Mouse (Mus musculus) embryonic fibroblast, embryonic 13.5 days (primary cell): ENCODE measurements at regions not wholly inside any gene's neighbourhood (a gene's known extent, or its start where the extent isn't known, plus 50 kb on each side); places are given as distances from the start of the nearest gene placed in this dataset.

Experiments used
- CTCF ChIP-seq: IDR thresholded peaks from 2 replicates; pipeline ENCODE4 v1.5.1; 2011; ENCODE audit warnings: mild to moderate bottlenecking, control low read depth, low read length, moderate library complexity, borderline replicate concordance; ENCODE audit not compliant: insufficient read depth
- POLR2A ChIP-seq: IDR thresholded peaks from 2 replicates; pipeline ENCODE4 v1.6.1; 2011; ENCODE audit warnings: low read depth, mild to moderate bottlenecking, control low read depth, low read length, moderate library complexity

DNA sequence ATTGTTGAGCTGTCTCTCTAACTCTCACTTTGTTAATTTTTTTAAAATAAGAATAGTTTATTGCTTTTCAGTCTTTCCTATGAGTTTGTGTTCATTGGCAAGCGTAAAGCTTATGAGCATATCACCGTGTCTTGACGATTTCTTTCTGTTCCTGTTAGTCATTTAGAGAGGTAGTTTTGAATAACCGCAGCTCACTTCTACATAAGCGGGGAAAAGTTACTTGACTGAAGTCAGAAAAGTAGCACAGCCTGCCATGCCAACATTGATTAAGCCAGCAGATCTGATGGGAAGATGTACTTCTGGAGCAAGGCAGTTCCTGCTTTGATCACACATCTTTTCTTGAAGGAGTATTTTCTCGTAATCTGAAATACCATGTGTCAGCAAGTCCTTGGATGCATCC, 215.5 kb downstream of the Antxr2 start:
- TF ChIP-seq POLR2A (no peak), CTCF (no peak)
